Mouse (Mus musculus) kidney, embryonic 14.5 days (tissue): Measurements from ENCODE around the gene Mturn. TPM values are rescaled to one million over a fixed set of nuclear protein-coding genes. Genes with fewer than 3 reads are reported as not detected.
A peak's percentile ranks its signal among the peaks of the same experiment; 100 is the strongest.

ENCODE experiments used
- ATAC-seq: fragments of 200-750 bp; cut with Nextera tagmentation; 2 replicates; pipeline ENCODE4 v1.8.0; 2017; ENCODE audit warnings: moderate number of reproducible peaks, mild to moderate bottlenecking, moderate TSS enrichment, moderate library complexity; ENCODE audit not compliant: low FRiP score, low TSS enrichment
- H3K27ac ChIP-seq: fragments of 300-500 bp; sonication (generic); 2 replicates; pipeline ENCODE4 v1.5.1; 2014; ENCODE audit warnings: low read depth, mild to moderate bottlenecking, low read length, moderate library complexity, mixed read lengths
- H3K27me3 ChIP-seq: fragments of 300-500 bp; sonication (generic); 2 replicates; pipeline ENCODE4 v1.6.1; 2014; ENCODE audit warnings: mild to moderate bottlenecking, low read length; ENCODE audit not compliant: control insufficient read depth, insufficient read depth
- H3K36me3 ChIP-seq: fragments of 300-500 bp; sonication (generic); 2 replicates; pipeline ENCODE4 v1.6.1; 2014; ENCODE audit warnings: low read length, mixed read lengths; ENCODE audit not compliant: control insufficient read depth, insufficient read depth
- H3K4me1 ChIP-seq: fragments of 300-500 bp; sonication (generic); 2 replicates; pipeline ENCODE4 v1.6.1; 2014; ENCODE audit warnings: low read length, mixed read lengths; ENCODE audit not compliant: control insufficient read depth, insufficient read depth
- H3K4me2 ChIP-seq: fragments of 300-500 bp; sonication (generic); replicated peaks from 2 replicates; pipeline ENCODE4 v1.6.1; 2014; ENCODE audit warnings: low read depth, mild to moderate bottlenecking, low read length
- H3K4me3 ChIP-seq: fragments of 300-500 bp; sonication (generic); 2 replicates; pipeline ENCODE4 v1.5.1; 2014; ENCODE audit warnings: mild to moderate bottlenecking, low read length
- H3K9ac ChIP-seq: fragments of 300-500 bp; sonication (generic); 2 replicates; pipeline ENCODE4 v1.6.1; 2014; ENCODE audit warnings: low read depth, mild to moderate bottlenecking, low read length, moderate library complexity
- H3K9me3 ChIP-seq: fragments of 300-500 bp; sonication (generic); 2 replicates; pipeline ENCODE4 v1.6.1; 2016; ENCODE audit warnings: low read length; ENCODE audit not compliant: control insufficient read depth
- WGBS: fragments of 180-500 bp; shearing (Covaris S2); extraction: QIAGEN DNeasy Blood & Tissue Kit; methylation state at CpG from one replicate; pipeline ENCODE4 v1.1.7; 2014; 5-methylcytosine and 5-hydroxymethylcytosine counted together
- polyA plus RNA-seq: library from polyadenylated mRNA; unstranded; fragments of >200 nt; fragmentation: Nextera tagmentation; extraction: Ambion mirVana; gene quantifications from 2 replicates; pipeline ENCODE4 v1.2.1, GENCODE M21; 2014

Mturn gene
- 3.8 and 4.2 TPM in 2 replicates for polyA plus RNA-seq

DNA sequence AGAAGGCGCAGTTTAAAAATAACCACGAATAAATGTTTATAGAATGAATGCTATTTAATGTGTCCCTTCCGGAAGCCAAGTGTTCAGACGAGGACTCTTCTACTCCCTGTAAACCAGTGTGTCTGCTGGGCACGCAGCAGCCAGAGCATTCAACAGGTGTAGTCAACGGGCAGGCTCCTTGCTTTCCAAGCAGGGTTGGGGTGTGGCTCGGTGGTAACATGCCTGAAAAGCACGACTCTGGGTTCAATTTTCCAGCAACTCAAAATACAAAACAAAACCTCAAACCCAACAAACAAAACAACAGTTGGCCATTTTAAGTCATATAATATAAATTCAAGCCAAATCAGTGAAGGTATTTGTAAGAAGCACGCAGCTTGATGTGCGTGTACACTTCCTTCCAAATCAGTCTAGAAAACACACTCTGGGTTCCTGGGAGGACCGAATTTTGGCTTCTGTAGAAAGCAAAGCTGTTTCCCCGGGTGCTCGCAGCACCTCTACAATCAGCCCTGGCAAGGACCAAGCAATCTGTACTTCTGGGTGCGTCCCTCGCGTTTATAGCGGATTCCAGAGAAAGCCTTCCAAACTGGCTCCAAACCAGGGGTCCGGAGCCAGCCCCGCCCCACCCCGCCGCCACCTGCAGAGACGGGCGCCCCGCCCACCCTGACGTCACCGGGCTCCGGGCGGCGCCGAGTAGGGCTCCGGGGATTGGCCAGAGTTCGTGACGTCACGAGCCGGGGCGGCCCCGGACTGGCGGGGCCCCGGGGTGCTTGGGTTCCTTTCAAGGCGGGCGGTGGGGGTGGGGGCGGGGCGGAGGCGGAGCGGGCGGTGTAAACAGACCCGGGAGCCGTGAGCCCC, at the start of gene Mturn:
Gene Mturn (plus strand): TSS at position 734 of the 855 bp plus-strand sequence.
- Histone ChIP-seq H3K36me3 (no peaks in the 10 kb centered on the region), H3K4me3 (peak within 1 kb of the TSS; percentile 74), H3K27ac (no peak within 1 kb of the TSS), H3K4me2 (peak within 1 kb of the TSS; percentile 99), H3K4me1 (0 out of 2 replicates have a peak, but pooled peaks cover 3% of the 10 kb centered on the region), H3K9ac (peak within 1 kb of the TSS; percentile 61), H3K9me3 (no peaks in the 10 kb centered on the region), H3K27me3 (peaks cover 14% of the 10 kb centered on the region)
- ATAC-seq, result peak; percentile 98
- 5% methylated on average over 43 of the region's 48 CpGs for WGBS

DNA sequence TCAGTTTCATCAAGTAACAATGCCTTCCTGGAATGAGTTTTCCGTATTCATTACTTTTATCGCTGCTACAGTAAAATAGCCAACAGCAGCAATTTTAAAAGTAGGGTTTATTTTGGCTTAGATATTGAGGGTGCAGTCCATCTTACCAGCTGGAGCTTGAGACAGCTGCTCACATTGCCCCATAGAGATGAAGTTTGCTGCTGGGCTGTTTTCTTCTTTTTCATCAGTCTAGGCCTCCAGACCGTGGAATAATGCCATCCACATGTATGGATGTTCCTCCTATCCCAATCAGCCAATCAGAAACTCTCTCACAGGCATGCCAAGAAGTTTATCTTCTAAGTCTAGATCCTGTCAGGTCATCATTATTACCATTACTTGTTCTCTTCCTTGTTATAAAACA, 41.5 kb upstream of the Mturn start:
- Histone ChIP-seq H3K4me1 (no peaks in the 10 kb centered on the region), H3K9ac (no peak overlapping the region), H3K4me3 (no peak overlapping the region), H3K4me2 (no peak overlapping the region), H3K27me3 (no peaks in the 10 kb centered on the region), H3K27ac (no peak overlapping the region), H3K9me3 (no peaks in the 10 kb centered on the region), H3K36me3 (peaks cover 10% of the 10 kb centered on the region; the same call in 1 of the 2 replicates)
- no peak for ATAC-seq
- WGBS, result 86% methylated on average over 3 of the region's 3 CpGs

DNA sequence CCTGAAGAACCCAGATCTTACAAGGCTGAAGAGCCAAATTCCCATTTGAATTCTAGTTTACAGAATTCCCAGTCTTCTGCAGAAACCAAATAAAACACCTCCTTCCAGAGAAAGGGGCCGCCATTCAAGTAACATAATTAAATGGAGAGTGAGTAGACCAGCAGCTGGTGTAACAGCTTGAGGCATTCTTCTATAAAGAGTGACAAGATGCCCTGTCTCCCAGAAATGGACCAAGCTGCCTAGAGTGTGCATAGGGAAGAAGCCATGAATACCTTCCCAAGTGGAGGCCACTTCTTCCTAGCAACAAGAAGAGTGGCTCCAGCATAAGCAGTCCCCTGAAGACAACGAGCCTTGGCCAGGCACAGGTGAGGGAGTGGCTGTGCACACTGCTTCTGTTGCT, 39.5 kb upstream of the Mturn start:
- no peak overlapping the region for H3K27ac ChIP-seq
- H3K4me3 ChIP-seq, result no peak overlapping the region
- H3K9me3 ChIP-seq, result no peaks in the 10 kb centered on the region
- no peak overlapping the region for H3K9ac ChIP-seq
- H3K4me1 ChIP-seq, result no peaks in the 10 kb centered on the region
- ATAC-seq, result no peak
- peaks cover 7% of the 10 kb centered on the region; the same call in 1 of the 2 replicates for H3K36me3 ChIP-seq
- no peak overlapping the region for H3K4me2 ChIP-seq
- no peaks in the 10 kb centered on the region for H3K27me3 ChIP-seq
- 91% methylated on average over 2 of the region's 2 CpGs for WGBS

DNA sequence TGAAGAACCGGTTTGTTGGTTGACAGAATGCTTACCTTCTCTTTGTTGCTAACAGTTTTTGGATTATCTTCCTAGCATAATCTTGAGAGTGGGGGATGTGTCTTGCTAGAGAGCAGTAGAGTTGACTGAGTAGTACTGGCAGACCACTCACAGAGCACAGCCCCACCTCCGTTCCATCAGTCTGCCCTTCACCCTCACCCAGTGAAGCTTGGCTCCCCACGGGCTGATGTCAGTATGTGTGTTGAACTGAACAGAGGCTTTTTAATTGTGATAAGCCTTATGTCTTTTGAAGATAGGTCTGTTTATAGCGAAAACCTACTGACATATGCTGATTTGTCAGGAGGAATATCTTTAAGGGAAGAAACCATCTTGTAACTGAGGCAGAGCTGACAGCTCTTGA, 38.2 kb upstream of the Mturn start:
- Histone ChIP-seq H3K27ac (no peak overlapping the region), H3K4me2 (no peak overlapping the region), H3K9me3 (no peaks in the 10 kb centered on the region), H3K27me3 (no peaks in the 10 kb centered on the region), H3K36me3 (peaks cover 7% of the 10 kb centered on the region; the same call in 1 of the 2 replicates), H3K4me3 (no peak overlapping the region), H3K9ac (no peak overlapping the region), H3K4me1 (no peaks in the 10 kb centered on the region)
- ATAC-seq, result no peak
- whole genome bisulfite sequencing, result 98% methylated on average over 4 of the region's 4 CpGs

DNA sequence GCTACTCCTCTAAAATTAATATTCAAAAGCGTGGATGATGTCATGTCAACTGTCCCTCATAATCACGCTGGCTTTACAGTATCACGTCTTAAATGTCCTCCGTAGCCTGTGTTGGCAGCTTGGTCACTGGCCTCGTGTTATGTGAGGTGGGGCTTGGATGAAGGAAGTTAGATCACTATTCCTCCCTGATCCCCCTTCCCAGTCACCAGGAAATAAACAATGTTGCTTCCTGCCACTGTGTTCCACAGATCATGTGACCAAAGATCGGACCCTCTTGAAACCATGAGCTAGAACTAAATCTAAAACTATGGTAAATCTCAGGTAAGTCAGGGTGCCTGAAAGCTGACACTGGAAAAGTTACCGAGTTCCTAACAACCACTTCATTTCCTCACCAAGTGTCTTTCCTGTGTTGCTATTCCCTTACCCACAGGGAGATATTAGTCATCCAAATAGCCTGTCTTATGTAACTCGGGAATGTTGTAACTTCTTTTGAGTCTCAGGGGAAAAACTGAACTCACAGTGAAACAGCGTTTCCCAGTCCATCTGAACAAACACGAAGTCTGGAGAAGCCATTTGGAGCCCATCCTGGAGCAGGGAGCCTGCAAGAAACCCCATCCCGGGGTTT, 25.8 kb upstream of the Mturn start:
- ATAC-seq, result no peak
- Histone ChIP-seq H3K9me3 (no peaks in the 10 kb centered on the region), H3K27ac (no peak overlapping the region), H3K4me1 (no peaks in the 10 kb centered on the region), H3K9ac (no peak overlapping the region), H3K4me3 (no peak overlapping the region), H3K36me3 (no peaks in the 10 kb centered on the region), H3K4me2 (no peak overlapping the region), H3K27me3 (no peaks in the 10 kb centered on the region)
- 75% methylated on average over 11 of the region's 11 CpGs for WGBS

DNA sequence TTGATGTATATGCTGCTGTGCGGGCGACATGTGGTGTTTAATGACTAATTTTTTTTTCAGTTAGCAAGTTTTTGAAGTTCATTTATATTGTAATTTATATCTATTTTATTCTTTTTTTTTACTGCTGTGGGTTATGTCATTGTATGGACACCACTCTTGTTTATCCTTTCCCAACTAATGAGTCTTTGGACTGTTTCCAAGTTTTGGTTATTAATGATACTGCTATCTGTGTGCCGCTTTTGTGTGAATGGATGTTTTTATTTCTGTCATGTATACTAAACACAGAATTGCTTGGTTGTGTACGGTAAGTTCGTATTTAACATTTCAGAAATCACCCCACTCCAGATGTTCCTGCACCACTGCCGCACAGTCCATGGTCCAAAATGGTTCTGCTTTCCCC, 23.6 kb upstream of the Mturn start:
- ATAC-seq, result no peak
- Histone ChIP-seq H3K27ac (no peak overlapping the region), H3K27me3 (no peaks in the 10 kb centered on the region), H3K9ac (no peak overlapping the region), H3K4me2 (no peak overlapping the region), H3K4me3 (no peak overlapping the region), H3K4me1 (no peaks in the 10 kb centered on the region), H3K36me3 (no peaks in the 10 kb centered on the region), H3K9me3 (no peaks in the 10 kb centered on the region)
- WGBS, result 74% methylated on average over 6 of the region's 6 CpGs

DNA sequence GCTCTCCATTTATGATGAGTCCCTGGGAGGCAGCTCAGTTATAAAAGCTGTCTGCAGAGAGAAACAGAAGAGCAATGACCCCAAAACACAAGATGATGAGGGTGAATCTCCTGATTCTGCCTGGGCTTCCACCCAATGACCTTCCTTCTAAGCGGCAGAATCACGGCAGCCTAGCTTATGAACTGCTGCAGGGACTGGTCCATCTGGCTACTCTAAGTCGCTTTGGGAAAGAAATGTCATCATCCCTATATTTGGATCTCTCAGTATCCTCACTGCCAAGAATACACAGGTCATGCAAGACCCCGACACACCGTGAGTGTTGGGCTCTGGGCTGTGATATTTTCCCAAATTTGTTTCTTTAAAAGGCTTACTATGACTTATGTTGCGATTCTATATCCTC, 11.6 kb upstream of the Mturn start:
- 91% methylated on average over 6 of the region's 6 CpGs for WGBS
- no peak overlapping the region for H3K27ac ChIP-seq

DNA sequence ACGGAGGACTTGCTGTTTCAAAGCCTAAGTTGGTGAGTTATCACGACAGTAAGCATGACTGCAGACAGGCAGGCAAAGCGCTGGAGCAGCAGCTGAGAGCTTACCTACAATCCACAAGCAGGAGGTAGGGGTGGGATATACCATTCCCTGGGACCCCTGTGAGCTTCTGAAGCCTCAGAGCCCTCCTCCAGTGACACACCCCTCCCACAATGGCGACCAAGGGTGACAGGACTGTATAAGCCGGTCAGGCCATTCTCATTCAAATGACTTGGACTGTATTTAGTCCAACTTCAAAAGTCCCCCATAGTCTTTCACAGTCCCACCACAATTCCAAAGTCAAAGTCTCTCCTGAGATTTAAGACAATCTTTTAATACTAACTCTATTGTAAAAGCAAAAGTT, 8.5 kb upstream of the Mturn start:
- Histone ChIP-seq H3K9ac (no peak overlapping the region), H3K4me1 (no peaks in the 10 kb centered on the region), H3K27ac (no peak overlapping the region), H3K36me3 (no peaks in the 10 kb centered on the region), H3K9me3 (no peaks in the 10 kb centered on the region), H3K27me3 (no peaks in the 10 kb centered on the region), H3K4me2 (no peak overlapping the region), H3K4me3 (no peak overlapping the region)
- ATAC-seq, result no peak
- 43% methylated on average over 5 of the region's 5 CpGs for whole genome bisulfite sequencing

More for the DNA sequence above, 11.6 kb upstream of the Mturn start:
- Histone ChIP-seq H3K27me3 (no peaks in the 10 kb centered on the region), H3K9me3 (no peaks in the 10 kb centered on the region), H3K4me1 (no peaks in the 10 kb centered on the region), H3K4me3 (no peak overlapping the region), H3K4me2 (no peak overlapping the region), H3K36me3 (no peaks in the 10 kb centered on the region), H3K9ac (no peak overlapping the region)
- no peak for ATAC-seq

DNA sequence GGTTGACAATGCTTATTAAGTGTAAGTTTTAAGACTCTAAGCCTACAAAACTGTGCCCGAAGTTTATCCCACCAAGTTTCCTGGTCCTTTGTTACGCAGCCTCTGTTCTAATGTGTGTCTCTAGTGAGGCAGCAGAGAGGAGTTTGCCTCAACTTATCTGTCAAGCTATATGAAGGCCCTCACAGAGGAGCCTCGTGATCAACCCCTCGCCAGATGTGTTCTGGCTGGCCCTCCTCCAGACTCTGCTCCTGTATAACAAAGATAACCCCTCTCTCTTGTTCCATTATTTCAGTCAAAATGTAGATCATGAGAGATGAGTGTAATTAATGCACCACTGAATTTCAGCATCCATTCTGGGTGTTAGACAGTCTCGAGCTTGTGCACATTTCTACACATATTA, 1.7 kb upstream of the Mturn start:
- Histone ChIP-seq H3K4me2 (no peak overlapping the region), H3K9ac (no peak overlapping the region), H3K4me1 (0 out of 2 replicates have a peak, but pooled peaks cover 3% of the 10 kb centered on the region), H3K9me3 (no peaks in the 10 kb centered on the region), H3K4me3 (no peak overlapping the region), H3K27me3 (peaks cover 14% of the 10 kb centered on the region), H3K27ac (no peak overlapping the region), H3K36me3 (no peaks in the 10 kb centered on the region)
- ATAC-seq, result no peak
- 83% methylated on average over 5 of the region's 5 CpGs for WGBS
